Mouse (Mus musculus) midbrain, embryonic 16.5 days (tissue): ENCODE data around the gene Apba1. TPM values are rescaled to one million over a fixed set of nuclear protein-coding genes. Genes with fewer than 3 reads are reported as not detected.

ENCODE experiments used
- ATAC-seq: fragments of 200-750 bp; cut with Nextera tagmentation; 2 replicates; pipeline ENCODE4 v1.8.0; 2017; ENCODE audit warnings: moderate TSS enrichment
- H3K27ac ChIP-seq: fragments of 300-500 bp; sonication (generic); 2 replicates; pipeline ENCODE4 v1.5.1; 2014; ENCODE audit warnings: mild to moderate bottlenecking, low read length, mixed read lengths
- H3K27me3 ChIP-seq: fragments of 300-500 bp; sonication (generic); 2 replicates; pipeline ENCODE4 v1.6.1; 2014; ENCODE audit warnings: low read depth, low read length, mixed read lengths; ENCODE audit not compliant: control insufficient read depth, insufficient read depth
- H3K36me3 ChIP-seq: fragments of 300-500 bp; sonication (generic); 2 replicates; pipeline ENCODE4 v1.6.1; 2014; ENCODE audit warnings: mild to moderate bottlenecking, low read length, moderate library complexity, mixed read lengths; ENCODE audit not compliant: control insufficient read depth, insufficient read depth
- H3K4me1 ChIP-seq: fragments of 300-500 bp; sonication (generic); 2 replicates; pipeline ENCODE4 v1.6.1; 2014; ENCODE audit warnings: mild to moderate bottlenecking, low read length, mixed read lengths; ENCODE audit not compliant: control insufficient read depth, insufficient read depth
- H3K4me2 ChIP-seq: fragments of 300-500 bp; sonication (generic); 2 replicates; pipeline ENCODE4 v1.6.1; 2014; ENCODE audit warnings: mild to moderate bottlenecking, low read length, mixed read lengths
- H3K4me3 ChIP-seq: fragments of 300-500 bp; sonication (generic); 2 replicates; pipeline ENCODE4 v1.5.1; 2014; ENCODE audit warnings: low read depth, mild to moderate bottlenecking, low read length, moderate library complexity, mixed read lengths
- H3K9ac ChIP-seq: fragments of 300-500 bp; sonication (generic); 2 replicates; pipeline ENCODE4 v1.6.1; 2014; ENCODE audit warnings: low read depth, low read length, mixed read lengths
- H3K9me3 ChIP-seq: fragments of 300-500 bp; sonication (generic); replicated peaks from 2 replicates; pipeline ENCODE4 v1.6.1; 2014; ENCODE audit warnings: mild to moderate bottlenecking, low read length, mixed read lengths; ENCODE audit not compliant: control insufficient read depth, poor library complexity, severe bottlenecking
- WGBS: fragments of 180-500 bp; shearing (Covaris S2); extraction: QIAGEN DNeasy Blood & Tissue Kit; methylation state at CpG from one replicate; pipeline ENCODE4 v1.1.7; 2014; 5-methylcytosine and 5-hydroxymethylcytosine counted together
- polyA plus RNA-seq: library from polyadenylated mRNA; unstranded; fragments of >200 nt; fragmentation: Nextera tagmentation; extraction: Ambion mirVana; gene quantifications from 2 replicates; pipeline ENCODE4 v1.2.1, GENCODE M21; 2015

Apba1 gene
- polyA plus RNA-seq, 1 experiment from 2014 or later: 12.3 TPM

- peak; percentile 78 for ATAC-seq
- Histone ChIP-seq H3K4me3 (no peak overlapping the region), H3K4me1 (peaks cover 7% of the 10 kb centered on the region), H3K27ac (peak overlapping the region; percentile 43; the same call in 1 of the 2 replicates), H3K36me3 (peaks cover 6% of the 10 kb centered on the region), H3K4me2 (no peak overlapping the region), H3K9me3 (0 out of 2 replicates have a peak, but pooled peaks cover 3% of the 10 kb centered on the region), H3K9ac (peak overlapping the region; percentile 18; the same call in 1 of the 2 replicates), H3K27me3 (no peaks in the 10 kb centered on the region)
- WGBS: 62% methylated on average over 16 of the region's 16 CpGs
These were observed 214.4 kb downstream of the Apba1 start for GRCm38 (mm10) chr19:23972881-23973649.

- 75% methylated on average over 6 of the region's 6 CpGs for WGBS
- no peak for ATAC-seq
These were observed 219.3 kb downstream of the Apba1 start for GRCm38 (mm10) chr19:23977901-23978443.

GRCm38 (mm10) chr19:23980598-23980997, 221.9 kb downstream of the Apba1 start:
- Histone ChIP-seq H3K4me1 (no peaks in the 10 kb centered on the region; the same call in 1 of the 2 replicates), H3K4me2 (no peak overlapping the region)
- 82% methylated on average over 3 of the region's 3 CpGs for WGBS

More at GRCm38 (mm10) chr19:23977901-23978443, 219.3 kb downstream of the Apba1 start:
- H3K4me1 ChIP-seq: peaks cover 3% of the 10 kb centered on the region
- no peak overlapping the region for H3K4me2 ChIP-seq
- H3K36me3 ChIP-seq: peaks cover 6% of the 10 kb centered on the region
- no peak overlapping the region for H3K27ac ChIP-seq
- H3K27me3 ChIP-seq: no peaks in the 10 kb centered on the region
- 0 out of 2 replicates have a peak, but pooled peaks cover 3% of the 10 kb centered on the region for H3K9me3 ChIP-seq
- H3K4me3 ChIP-seq: no peak overlapping the region
- no peak overlapping the region for H3K9ac ChIP-seq

GRCm38 (mm10) chr19:23984186-23984585, 225.5 kb downstream of the Apba1 start:
- 48% methylated on average over 6 of the region's 6 CpGs for WGBS
- H3K27ac ChIP-seq: no peak overlapping the region
- no peaks in the 10 kb centered on the region for H3K27me3 ChIP-seq
- H3K9me3 ChIP-seq: no peaks in the 10 kb centered on the region
- no peaks in the 10 kb centered on the region; the same call in 1 of the 2 replicates for H3K4me1 ChIP-seq
- ATAC-seq: no peak
- no peaks in the 10 kb centered on the region for H3K36me3 ChIP-seq
- no peak overlapping the region for H3K4me3 ChIP-seq
- no peak overlapping the region for H3K9ac ChIP-seq
- H3K4me2 ChIP-seq: no peak overlapping the region

More at GRCm38 (mm10) chr19:23980598-23980997, 221.9 kb downstream of the Apba1 start:
- Histone ChIP-seq H3K9me3 (no peaks in the 10 kb centered on the region), H3K4me3 (no peak overlapping the region), H3K27ac (no peak overlapping the region), H3K36me3 (no peaks in the 10 kb centered on the region), H3K27me3 (no peaks in the 10 kb centered on the region), H3K9ac (no peak overlapping the region)
- no peak for ATAC-seq

- Histone ChIP-seq H3K27me3 (no peaks in the 10 kb centered on the region), H3K4me1 (no peaks in the 10 kb centered on the region; the same call in 1 of the 2 replicates), H3K27ac (no peak overlapping the region), H3K9me3 (no peaks in the 10 kb centered on the region), H3K4me3 (no peak overlapping the region), H3K36me3 (no peaks in the 10 kb centered on the region), H3K9ac (no peak overlapping the region), H3K4me2 (no peak overlapping the region)
- ATAC-seq: no peak
- WGBS: 71% methylated on average over 2 of the region's 2 CpGs
These were observed 228.6 kb downstream of the Apba1 start for GRCm38 (mm10) chr19:23987291-23987690.

GRCm38 (mm10) chr19:23988166-23988565, 229.5 kb downstream of the Apba1 start:
- Histone ChIP-seq H3K4me1 (no peaks in the 10 kb centered on the region; the same call in 1 of the 2 replicates), H3K27me3 (no peaks in the 10 kb centered on the region), H3K9me3 (no peaks in the 10 kb centered on the region), H3K4me2 (no peak overlapping the region), H3K36me3 (no peaks in the 10 kb centered on the region), H3K9ac (no peak overlapping the region), H3K4me3 (no peak overlapping the region), H3K27ac (no peak overlapping the region)
- 90% methylated on average over 4 of the region's 4 CpGs for WGBS
- ATAC-seq: no peak

GRCm38 (mm10) chr19:23995766-23996399, 237.2 kb downstream of the Apba1 start:
- H3K36me3 ChIP-seq: no peaks in the 10 kb centered on the region
- WGBS: 86% methylated on average over 10 of the region's 10 CpGs

More at GRCm38 (mm10) chr19:23995766-23996399, 237.2 kb downstream of the Apba1 start:
- no peak overlapping the region for H3K4me3 ChIP-seq
- no peaks in the 10 kb centered on the region for H3K27me3 ChIP-seq
- no peaks in the 10 kb centered on the region for H3K9me3 ChIP-seq
- H3K4me2 ChIP-seq: no peak overlapping the region
- H3K4me1 ChIP-seq: no peaks in the 10 kb centered on the region
- H3K9ac ChIP-seq: no peak overlapping the region
- ATAC-seq: no peak
- no peak overlapping the region for H3K27ac ChIP-seq
